Mouse (Mus musculus): ENCODE results near the gene Ttc36. TPM values are rescaled to one million over a fixed set of nuclear protein-coding genes. Genes with fewer than 3 reads are reported as not detected.

Gene Ttc36
- polyA plus RNA-seq, 1 experiment from 2014 or later: not detected

DNA sequence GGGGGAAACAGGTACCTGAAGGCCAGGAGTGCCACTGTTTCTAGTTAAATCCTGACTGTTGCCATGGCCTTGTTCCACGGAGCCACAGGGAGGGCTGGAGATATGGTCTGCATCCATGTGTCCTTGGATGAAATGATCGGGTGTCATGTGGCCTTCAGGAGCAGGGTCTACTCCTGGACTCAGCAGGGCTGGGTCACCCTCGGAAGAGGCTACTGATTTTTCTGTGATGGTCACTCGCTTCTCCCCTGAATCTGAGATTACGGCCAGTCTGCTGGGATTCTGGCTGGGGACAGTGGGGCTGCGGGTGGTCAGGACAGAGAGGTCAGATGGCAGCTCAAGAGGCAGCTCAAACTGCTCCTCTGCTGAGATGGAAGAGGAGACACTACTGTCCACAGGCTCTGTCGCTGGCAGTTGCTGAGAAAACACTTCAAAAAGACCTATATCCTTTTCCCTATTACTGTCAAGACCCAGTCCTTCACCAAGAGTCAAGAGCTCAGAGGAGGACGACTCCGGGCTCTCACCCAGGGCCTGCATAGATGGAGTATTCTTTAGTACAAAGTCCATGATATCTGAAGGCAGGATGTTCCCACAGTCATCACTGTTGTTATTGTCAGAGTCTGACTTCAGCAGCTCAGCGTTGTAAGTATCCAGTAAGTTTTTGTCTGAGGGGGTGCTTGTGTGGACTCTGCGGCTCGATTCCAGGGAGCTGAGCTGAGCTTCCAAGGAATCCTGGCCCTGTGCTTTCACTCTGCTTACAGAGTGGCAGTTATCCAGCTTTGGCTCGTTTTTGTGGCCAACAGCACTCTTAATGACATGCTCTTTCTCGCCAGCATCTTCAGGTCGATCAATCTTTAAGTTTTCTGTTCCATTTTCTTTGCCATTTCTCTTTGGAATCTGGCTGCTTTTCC, 17.3 kb upstream of the Ttc36 start:
- Histone ChIP-seq H3K4me2 (ENCODE audit: low read depth, low read length) (no peak overlapping the region), H3K36me3 (ENCODE audit: control insufficient read depth, insufficient read depth, low read length) (peaks cover 100% of the 10 kb centered on the region), H3K27me3 (replicated peaks; ENCODE audit: control insufficient read depth, insufficient read depth, low read length) (no peaks in the 10 kb centered on the region), H3K27ac (replicated peaks; ENCODE audit: low read depth, low read length) (no peak overlapping the region), H3K4me1 (ENCODE audit: control insufficient read depth, insufficient read depth, low read length) (no peaks in the 10 kb centered on the region), H3K9me3 (ENCODE audit: control insufficient read depth, low read length) (no peaks in the 10 kb centered on the region), H3K4me3 (ENCODE audit: low read depth, low read length) (no peak overlapping the region), H3K9ac (ENCODE audit: low read depth, low read length) (no peak overlapping the region)
- ATAC-seq (ENCODE audit: low read depth) (no peak), DNase-seq (ENCODE audit: low spot score) (no peak)
- WGBS: 93% methylated on average over 15 of the region's 15 CpGs

GRCm38 (mm10) chr9:44817522-44817921, 14.7 kb upstream of the Ttc36 start:
- DNase-seq (ENCODE audit: low spot score) (no peak), ATAC-seq (ENCODE audit: low read depth) (no peak)
- Histone ChIP-seq H3K9ac (ENCODE audit: low read depth, low read length) (no peak overlapping the region), H3K4me3 (ENCODE audit: low read depth, low read length) (no peak overlapping the region), H3K36me3 (ENCODE audit: control insufficient read depth, insufficient read depth, low read length) (peaks cover 100% of the 10 kb centered on the region), H3K4me2 (ENCODE audit: low read depth, low read length) (no peak overlapping the region), H3K27me3 (replicated peaks; ENCODE audit: control insufficient read depth, insufficient read depth, low read length) (no peaks in the 10 kb centered on the region), H3K27ac (replicated peaks; ENCODE audit: low read depth, low read length) (no peak overlapping the region), H3K4me1 (ENCODE audit: control insufficient read depth, insufficient read depth, low read length) (no peaks in the 10 kb centered on the region), H3K9me3 (ENCODE audit: control insufficient read depth, low read length) (no peaks in the 10 kb centered on the region)
- WGBS: 84% methylated on average over 5 of the region's 5 CpGs

DNA sequence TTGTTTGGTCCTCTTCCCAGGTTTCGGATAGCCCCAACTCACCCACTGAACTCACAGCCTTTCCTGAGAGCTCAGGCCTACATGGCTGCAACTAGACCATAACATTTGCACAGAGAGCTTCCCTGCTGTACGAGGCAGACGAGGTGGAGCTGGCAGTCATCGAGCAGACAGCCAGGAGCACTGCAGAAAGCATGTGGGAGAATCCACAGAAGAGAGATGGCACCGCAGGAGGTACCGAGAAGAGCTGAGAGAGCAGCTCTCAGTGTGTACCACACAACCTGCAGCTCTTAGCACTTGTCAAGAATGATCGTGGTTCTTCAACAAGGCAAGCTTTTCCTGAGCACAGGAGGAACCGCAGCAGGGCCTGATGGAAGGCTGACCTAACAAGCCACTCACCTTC, 11.3 kb upstream of the Ttc36 start:
- WGBS: 95% methylated on average over 8 of the region's 8 CpGs
- H3K4me3 ChIP-seq (ENCODE audit: low read depth, low read length): no peak overlapping the region
- H3K27ac ChIP-seq (replicated peaks; ENCODE audit: low read depth, low read length): no peak overlapping the region
- H3K9me3 ChIP-seq (ENCODE audit: control insufficient read depth, low read length): no peaks in the 10 kb centered on the region
- DNase-seq (ENCODE audit: low spot score) (no peak), ATAC-seq (ENCODE audit: low read depth) (no peak)
- H3K4me1 ChIP-seq (ENCODE audit: control insufficient read depth, insufficient read depth, low read length): no peaks in the 10 kb centered on the region
- H3K4me2 ChIP-seq (ENCODE audit: low read depth, low read length): no peak overlapping the region
- H3K9ac ChIP-seq (ENCODE audit: low read depth, low read length): no peak overlapping the region
- peaks cover 100% of the 10 kb centered on the region for H3K36me3 ChIP-seq (ENCODE audit: control insufficient read depth, insufficient read depth, low read length)
- H3K27me3 ChIP-seq (replicated peaks; ENCODE audit: control insufficient read depth, insufficient read depth, low read length): no peaks in the 10 kb centered on the region

DNA sequence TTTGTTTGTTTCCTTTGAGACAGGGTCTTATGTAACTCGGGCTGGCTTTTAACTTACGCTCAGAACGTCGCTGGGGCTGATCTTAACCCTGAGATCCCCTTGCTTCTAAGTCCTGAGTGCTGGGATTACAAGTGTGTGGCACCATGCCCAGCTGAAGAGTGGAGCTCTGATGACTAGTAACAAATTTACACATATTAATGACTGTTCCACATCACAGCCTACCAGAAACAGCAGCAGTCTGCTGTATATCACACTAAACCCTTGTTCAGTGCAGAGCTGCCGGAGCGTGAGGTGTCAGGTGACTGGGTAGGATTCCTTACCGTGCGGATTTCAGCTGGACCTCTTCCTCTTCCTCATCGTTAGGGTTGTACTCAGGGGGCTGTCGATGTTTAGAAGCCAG, 7.4 kb upstream of the Ttc36 start:
- 88% methylated on average over 10 of the region's 10 CpGs for WGBS
- Histone ChIP-seq H3K9ac (ENCODE audit: low read depth, low read length) (no peak overlapping the region), H3K27ac (replicated peaks; ENCODE audit: low read depth, low read length) (no peak overlapping the region), H3K9me3 (ENCODE audit: control insufficient read depth, low read length) (no peaks in the 10 kb centered on the region), H3K4me1 (ENCODE audit: control insufficient read depth, insufficient read depth, low read length) (no peaks in the 10 kb centered on the region), H3K27me3 (replicated peaks; ENCODE audit: control insufficient read depth, insufficient read depth, low read length) (no peaks in the 10 kb centered on the region), H3K4me2 (ENCODE audit: low read depth, low read length) (no peak overlapping the region), H3K4me3 (ENCODE audit: low read depth, low read length) (no peak overlapping the region), H3K36me3 (ENCODE audit: control insufficient read depth, insufficient read depth, low read length) (peaks cover 98% of the 10 kb centered on the region)
- ATAC-seq (ENCODE audit: low read depth) (no peak), DNase-seq (ENCODE audit: low spot score) (no peak)

- Histone ChIP-seq H3K27me3 (replicated peaks; ENCODE audit: control insufficient read depth, insufficient read depth, low read length) (no peaks in the 10 kb centered on the region), H3K27ac (replicated peaks; ENCODE audit: low read depth, low read length) (no peak overlapping the region), H3K9me3 (ENCODE audit: control insufficient read depth, low read length) (no peaks in the 10 kb centered on the region), H3K4me3 (ENCODE audit: low read depth, low read length) (no peak overlapping the region), H3K36me3 (ENCODE audit: control insufficient read depth, insufficient read depth, low read length) (peaks cover 81% of the 10 kb centered on the region), H3K9ac (ENCODE audit: low read depth, low read length) (no peak overlapping the region), H3K4me1 (ENCODE audit: control insufficient read depth, insufficient read depth, low read length) (no peaks in the 10 kb centered on the region), H3K4me2 (ENCODE audit: low read depth, low read length) (no peak overlapping the region)
- ATAC-seq (ENCODE audit: low read depth): no peak
- 95% methylated on average over 10 of the region's 10 CpGs for WGBS
- DNase-seq (ENCODE audit: low spot score): no peak
These were observed 4.9 kb upstream of the Ttc36 start for GRCm38 (mm10) chr9:44807778-44808177.

GRCm38 (mm10) chr9:44807141-44807540, 4.3 kb upstream of the Ttc36 start:
- Histone ChIP-seq H3K9me3 (ENCODE audit: control insufficient read depth, low read length) (no peaks in the 10 kb centered on the region), H3K27me3 (replicated peaks; ENCODE audit: control insufficient read depth, insufficient read depth, low read length) (no peaks in the 10 kb centered on the region), H3K36me3 (ENCODE audit: control insufficient read depth, insufficient read depth, low read length) (peaks cover 74% of the 10 kb centered on the region), H3K27ac (replicated peaks; ENCODE audit: low read depth, low read length) (no peak overlapping the region), H3K4me3 (ENCODE audit: low read depth, low read length) (no peak overlapping the region), H3K9ac (ENCODE audit: low read depth, low read length) (no peak overlapping the region), H3K4me2 (ENCODE audit: low read depth, low read length) (no peak overlapping the region), H3K4me1 (ENCODE audit: control insufficient read depth, insufficient read depth, low read length) (no peaks in the 10 kb centered on the region)
- WGBS: 69% methylated on average over 5 of the region's 5 CpGs
- DNase-seq (ENCODE audit: low spot score) (no peak), ATAC-seq (ENCODE audit: low read depth) (no peak)

GRCm38 (mm10) chr9:44805536-44805935, 2.7 kb upstream of the Ttc36 start:
- Histone ChIP-seq H3K27ac (replicated peaks; ENCODE audit: low read depth, low read length) (no peak overlapping the region), H3K4me2 (ENCODE audit: low read depth, low read length) (no peak overlapping the region), H3K9me3 (ENCODE audit: control insufficient read depth, low read length) (no peaks in the 10 kb centered on the region), H3K4me1 (ENCODE audit: control insufficient read depth, insufficient read depth, low read length) (0 out of 2 replicates have a peak, but pooled peaks cover under 1% of the 10 kb centered on the region), H3K9ac (ENCODE audit: low read depth, low read length) (no peak overlapping the region), H3K4me3 (ENCODE audit: low read depth, low read length) (no peak overlapping the region), H3K36me3 (ENCODE audit: control insufficient read depth, insufficient read depth, low read length) (peaks cover 59% of the 10 kb centered on the region), H3K27me3 (replicated peaks; ENCODE audit: control insufficient read depth, insufficient read depth, low read length) (no peaks in the 10 kb centered on the region)
- 90% methylated on average over 5 of the region's 5 CpGs for WGBS
- DNase-seq (ENCODE audit: low spot score) (no peak), ATAC-seq (ENCODE audit: low read depth) (no peak)

- H3K36me3 ChIP-seq (ENCODE audit: control insufficient read depth, insufficient read depth, low read length): peaks cover 50% of the 10 kb centered on the region
- DNase-seq (ENCODE audit: low spot score): no peak
These were observed 1.8 kb upstream of the Ttc36 start for GRCm38 (mm10) chr9:44804678-44805077.

GRCm38 (mm10) chr9:44801669-44802068, 1.2 kb downstream of the Ttc36 start:
- Histone ChIP-seq H3K4me3 (ENCODE audit: low read depth, low read length) (no peak overlapping the region), H3K9me3 (ENCODE audit: control insufficient read depth, low read length) (no peaks in the 10 kb centered on the region), H3K36me3 (ENCODE audit: control insufficient read depth, insufficient read depth, low read length) (peaks cover 20% of the 10 kb centered on the region), H3K4me1 (ENCODE audit: control insufficient read depth, insufficient read depth, low read length) (peaks cover 10% of the 10 kb centered on the region; the same call in 1 of the 2 replicates), H3K27ac (replicated peaks; ENCODE audit: low read depth, low read length) (no peak overlapping the region), H3K27me3 (replicated peaks; ENCODE audit: control insufficient read depth, insufficient read depth, low read length) (peaks cover 10% of the 10 kb centered on the region; the same call in 1 of the 2 replicates), H3K9ac (ENCODE audit: low read depth, low read length) (no peak overlapping the region), H3K4me2 (ENCODE audit: low read depth, low read length) (no peak overlapping the region)
- 86% methylated on average over 6 of the region's 6 CpGs for WGBS
- no peak for ATAC-seq (ENCODE audit: low read depth)
- no peak for DNase-seq (ENCODE audit: low spot score)

More at GRCm38 (mm10) chr9:44804678-44805077, 1.8 kb upstream of the Ttc36 start:
- Histone ChIP-seq H3K27ac (replicated peaks; ENCODE audit: low read depth, low read length) (no peak overlapping the region), H3K27me3 (replicated peaks; ENCODE audit: control insufficient read depth, insufficient read depth, low read length) (no peaks in the 10 kb centered on the region), H3K9me3 (ENCODE audit: control insufficient read depth, low read length) (no peaks in the 10 kb centered on the region), H3K9ac (ENCODE audit: low read depth, low read length) (no peak overlapping the region), H3K4me1 (ENCODE audit: control insufficient read depth, insufficient read depth, low read length) (0 out of 2 replicates have a peak, but pooled peaks cover 6% of the 10 kb centered on the region), H3K4me3 (ENCODE audit: low read depth, low read length) (no peak overlapping the region), H3K4me2 (ENCODE audit: low read depth, low read length) (no peak overlapping the region)
- 84% methylated on average over 10 of the region's 10 CpGs for WGBS
- ATAC-seq (ENCODE audit: low read depth): no peak
